Comparison of ENCODE assay signal across 8 mouse cellular contexts in the genomic region with DNA sequence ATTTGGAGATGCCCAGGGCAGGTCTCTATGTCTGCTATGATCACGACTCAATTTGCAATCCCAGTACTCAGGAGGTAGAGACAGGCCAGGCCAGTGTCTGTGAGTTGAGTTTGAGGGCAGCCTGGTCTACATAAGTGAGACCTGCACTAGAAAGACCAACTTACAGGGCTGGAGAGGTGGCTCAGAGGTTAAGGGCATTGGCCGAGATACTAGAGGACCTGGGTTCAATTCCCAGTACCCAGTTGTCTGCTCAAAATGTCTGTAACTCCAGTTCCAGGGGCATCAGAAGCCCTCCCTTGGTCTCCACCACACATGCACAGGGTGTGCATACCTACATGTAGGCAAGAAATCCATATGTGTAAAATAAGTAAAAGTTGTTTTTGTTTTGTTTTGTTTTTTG. TPM values are rescaled to one million over a fixed set of nuclear protein-coding genes. Genes with fewer than 3 reads are reported as not detected.
A peak's percentile ranks its signal among the peaks of the same experiment; 100 is the strongest.
DNase-seq lines count a peak whose midpoint lies in the region; ATAC-seq and TF ChIP-seq lines count a peak whose summit lies in the region.
"Had no signal": no experiment of that assay in that cellular context is flagged by ENCODE, and none has a peak within 500 bp of the region (broad histone marks: within the 10 kb centered on the region; RNA-seq: fewer than 3 reads in every experiment).

No protein-coding gene starts in this region.

- peak overlapping the region; percentile 39; the same call in 1 of the 2 replicates for H3K4me3 ChIP-seq in layer of hippocampus, adult 2 months
- H3K4me3 ChIP-seq in G1E (ENCODE audit: low read depth, low read length) = peak overlapping the region; percentile 18; the same call in 1 of the 2 replicates
- H3K4me3 ChIP-seq in liver, embryonic 14.5 days (ENCODE audit: insufficient read depth in 1 of 2, low read depth in 2 of 2, low read length in 2 of 2) = no peak overlapping the region
- no peak overlapping the region for H3K4me3 ChIP-seq in midbrain, embryonic 15.5 days
- H3K4me3 ChIP-seq: midbrain, embryonic 12.5 days had no signal

- peaks cover 26% of the 10 kb centered on the region for H3K36me3 ChIP-seq in G1E (replicated peaks)
- no peaks in the 10 kb centered on the region for H3K36me3 ChIP-seq in liver, embryonic 14.5 days (replicated peaks; ENCODE audit: control insufficient read depth, insufficient read depth, low read depth)
- H3K36me3 ChIP-seq in midbrain, embryonic 15.5 days (replicated peaks) = no peaks in the 10 kb centered on the region
- H3K36me3 ChIP-seq: midbrain, embryonic 12.5 days had no signal

- H3K27ac ChIP-seq in layer of hippocampus, adult 2 months = peak overlapping the region; percentile 91
- H3K27ac ChIP-seq in liver, embryonic 14.5 days = peak overlapping the region; percentile 75
- H3K27ac ChIP-seq in midbrain, embryonic 15.5 days = no peak overlapping the region
- H3K27ac ChIP-seq: midbrain, embryonic 12.5 days had no signal

- H3K27me3 ChIP-seq in G1E (ENCODE audit: insufficient read depth, low read length) = no peaks in the 10 kb centered on the region
- H3K27me3 ChIP-seq in liver, embryonic 14.5 days (ENCODE audit: control insufficient read depth, insufficient read depth, low read length) = no peaks in the 10 kb centered on the region
- H3K27me3 ChIP-seq in midbrain, embryonic 15.5 days (replicated peaks) = no peaks in the 10 kb centered on the region

- H3K9ac ChIP-seq in liver, embryonic 14.5 days (replicated peaks) = no peak overlapping the region
- no peak overlapping the region for H3K9ac ChIP-seq in midbrain, embryonic 15.5 days
- H3K9ac ChIP-seq: midbrain, embryonic 12.5 days had no signal

- WGBS in liver, embryonic 14.5 days (ENCODE audit: insufficient replicate concordance) = 59% methylated on average over 2 of the region's 2 CpGs
- 95% methylated on average over 2 of the region's 2 CpGs for WGBS in midbrain, embryonic 15.5 days

- no peak for DNase-seq in layer of hippocampus, adult 2 months (ENCODE audit: low spot score in 2 of 2)
- no peak for DNase-seq in layer of hippocampus, postnatal 14 days (ENCODE audit: low spot score in 2 of 2)
- DNase-seq in G1E (ENCODE audit: low spot score) = no peak
- DNase-seq in liver, embryonic 14.5 days (ENCODE audit: low read depth in 3 of 3, low spot score in 3 of 3) = no peak
- no peak for DNase-seq in right cerebral cortex, postnatal 25 days

- peaks cover 83% of the 10 kb centered on the region for H3K4me1 ChIP-seq in G1E (ENCODE audit: insufficient read depth, low read depth, low read length)
- peaks cover 42 to 53% of the 10 kb centered on the region in 2 experiments for H3K4me1 ChIP-seq in liver, embryonic 14.5 days (replicated peaks; ENCODE audit: control insufficient read depth in 2 of 2, insufficient read depth in 2 of 2, low read length in 1 of 2)
- peaks cover 10% of the 10 kb centered on the region for H3K4me1 ChIP-seq in midbrain, embryonic 15.5 days

- no peak for TF ChIP-seq CTCF in layer of hippocampus, adult 2 months (conservative IDR thresholded peaks at IDR 0.05)
- TF ChIP-seq CTCF in G1E (IDR thresholded peaks at IDR 0.05; ENCODE audit: low read depth, low read length) = no peak
- TF ChIP-seq CTCF in liver, embryonic 14.5 days (IDR thresholded peaks at IDR 0.05; ENCODE audit: low read depth) = no peak

- TF ChIP-seq EP300 in liver, embryonic 14.5 days (IDR thresholded peaks at IDR 0.05; ENCODE audit: low read depth) = no peak

- no peak for ATAC-seq in G1E (ENCODE audit: extremely low read depth, insufficient number of reproducible peaks, low FRiP score, poor library complexity, severe bottlenecking)
- 0 out of 2 replicates have a peak, but pooled peaks have one; percentile 0 for ATAC-seq in common myeloid progenitor, adult 5-6 weeks (replicated peaks; ENCODE audit: low read depth, poor library complexity, severe bottlenecking)
- no peak for ATAC-seq in liver, embryonic 14.5 days (ENCODE audit: insufficient read depth)
- no peak for ATAC-seq in midbrain, embryonic 15.5 days (replicated peaks)

- no peaks in the 10 kb centered on the region for H3K9me3 ChIP-seq in G1E (replicated peaks)
- H3K9me3 ChIP-seq in liver, embryonic 14.5 days (ENCODE audit: control insufficient read depth, low read length) = no peaks in the 10 kb centered on the region
- H3K9me3 ChIP-seq in midbrain, embryonic 15.5 days = no peaks in the 10 kb centered on the region
- H3K9me3 ChIP-seq: midbrain, embryonic 12.5 days had no signal

- H3K4me2 ChIP-seq in liver, embryonic 14.5 days (ENCODE audit: low read depth) = peak overlapping the region; percentile 73
- H3K4me2 ChIP-seq in midbrain, embryonic 15.5 days = no peak overlapping the region
- H3K4me2 ChIP-seq: midbrain, embryonic 12.5 days had no signal

RNA-seq across cellular contexts. Expression of a gene that starts 2.7 kb away (rescaled TPM):
- 10 to 100 TPM; 33.9 to 41.8 TPM for total RNA-seq in layer of hippocampus, adult 2 months (2021)
- 10 to 100 TPM; 39.6 to 46.3 TPM for total RNA-seq in layer of hippocampus, postnatal 14 days (2021)
- total RNA-seq in G1E (2014; fragmentation: Nextera tagmentation) (229 and 238 TPM in 2 replicates), G1E (2017) (134 and 143 TPM in 2 replicates)
- polyA plus RNA-seq in G1E (2012) = 426 and 439 TPM in 2 replicates
- total RNA-seq in common myeloid progenitor, adult 5-6 weeks (2017) = 45.1 and 61.9 TPM in 2 replicates
- polyA plus RNA-seq in liver, embryonic 14.5 days (2012; rRNA removed) = 195 and 227 TPM in 2 replicates
- 379 and 451 TPM in 2 replicates for polyA plus RNA-seq in liver, embryonic 14.5 days (2014; fragmentation: Nextera tagmentation; extraction: Ambion mirVana)
- 74.0 and 87.8 TPM in 2 replicates for polyA plus RNA-seq in midbrain, embryonic 15.5 days (2015; fragmentation: Nextera tagmentation; extraction: Ambion mirVana)

RNA-seq across cellular contexts. Expression of a gene that starts 5.4 kb away (rescaled TPM):
- total RNA-seq in layer of hippocampus, adult 2 months (2021) = 10 to 100 TPM; 20.5 to 26.2 TPM
- total RNA-seq in layer of hippocampus, postnatal 14 days (2021) = 10 to 100 TPM; 14.8 to 16.4 TPM
- 29.1 and 31.1 TPM in 2 replicates for total RNA-seq in G1E (2014; fragmentation: Nextera tagmentation)
- total RNA-seq in G1E (2017) = 39.8 and 47.0 TPM in 2 replicates
- 22.3 and 22.4 TPM in 2 replicates for polyA plus RNA-seq in G1E (2012)
- total RNA-seq in common myeloid progenitor, adult 5-6 weeks (2017) = 45.2 and 64.5 TPM in 2 replicates
- polyA plus RNA-seq in liver, embryonic 14.5 days (2012; rRNA removed) = 13.8 and 15.5 TPM in 2 replicates
- polyA plus RNA-seq in liver, embryonic 14.5 days (2014; fragmentation: Nextera tagmentation; extraction: Ambion mirVana) = 10.4 and 11.8 TPM in 2 replicates
- polyA plus RNA-seq in midbrain, embryonic 15.5 days (2015; fragmentation: Nextera tagmentation; extraction: Ambion mirVana) = 22.0 and 22.4 TPM in 2 replicates

Comparison
In these comparisons a context has a peak if more than half of its experiments do, and no peak if none do; other contexts are left out.
1. H3K4me3 ChIP-seq: peak in layer of hippocampus, adult 2 months (single experiment) and G1E (single experiment); none in liver, embryonic 14.5 days (0 of 2) and midbrain, embryonic 15.5 days (single experiment).